Mouse (Mus musculus) left cerebral cortex, adult 11 months (tissue): ENCODE measurements around the gene 5530401A14Rik.

Source experiments
- DNase-seq: peaks from one replicate; pipeline ENCODE4 v3.0.0; 2022; ENCODE audit warnings: low spot score

5530401A14Rik gene

GRCm38 (mm10) chr11:81860250-81860972 is at the start of gene 5530401A14Rik:
TSS of gene 5530401A14Rik (plus strand) at chr11:81860673.
- peak; percentile 18 for DNase-seq

- peak; percentile 15 for DNase-seq
These were observed 45.7 kb upstream of the 5530401A14Rik start for GRCm38 (mm10) chr11:81814816-81815215.

GRCm38 (mm10) chr11:81816531-81816930 is 43.9 kb upstream of the 5530401A14Rik start:
- DNase-seq = no peak

GRCm38 (mm10) chr11:81832381-81832780 is 28.1 kb upstream of the 5530401A14Rik start:
- no peak for DNase-seq

- no peak for DNase-seq
These were observed 22.0 kb upstream of the 5530401A14Rik start for GRCm38 (mm10) chr11:81838426-81838825.

- no peak for DNase-seq
These were observed 19.5 kb upstream of the 5530401A14Rik start for GRCm38 (mm10) chr11:81841001-81841400.

GRCm38 (mm10) chr11:81845010-81845685 is 15.3 kb upstream of the 5530401A14Rik start:
- DNase-seq = no peak

GRCm38 (mm10) chr11:81845686-81846036 is 14.8 kb upstream of the 5530401A14Rik start:
- DNase-seq = no peak

- DNase-seq = no peak
These were observed 12.5 kb upstream of the 5530401A14Rik start for GRCm38 (mm10) chr11:81847773-81848490.

GRCm38 (mm10) chr11:81865661-81866382 is 5.3 kb downstream of the 5530401A14Rik start:
- DNase-seq = peak; percentile 6

- DNase-seq = no peak
These were observed 11.2 kb downstream of the 5530401A14Rik start for GRCm38 (mm10) chr11:81871506-81872213.

- DNase-seq = no peak
These were observed 36.0 kb downstream of the 5530401A14Rik start for GRCm38 (mm10) chr11:81896511-81896910.

- DNase-seq = peak; percentile 25
These were observed 37.3 kb downstream of the 5530401A14Rik start for GRCm38 (mm10) chr11:81897547-81898354.

- no peak for DNase-seq
These were observed 41.8 kb downstream of the 5530401A14Rik start for GRCm38 (mm10) chr11:81902318-81902717.

GRCm38 (mm10) chr11:81908760-81909159 is 48.3 kb downstream of the 5530401A14Rik start:
- no peak for DNase-seq

GRCm38 (mm10) chr11:81909397-81909894 is 49.0 kb downstream of the 5530401A14Rik start:
- DNase-seq = no peak

- DNase-seq = no peak
These were observed 52.6 kb downstream of the 5530401A14Rik start for GRCm38 (mm10) chr11:81913071-81913470.

GRCm38 (mm10) chr11:81915501-81915900 is 55.0 kb downstream of the 5530401A14Rik start:
- DNase-seq = no peak

GRCm38 (mm10) chr11:81923096-81923495 is 62.6 kb downstream of the 5530401A14Rik start:
- DNase-seq = no peak

- DNase-seq = no peak
These were observed 63.2 kb downstream of the 5530401A14Rik start for GRCm38 (mm10) chr11:81923626-81924025.
